Comparison of ENCODE assay signal across 20 mouse cellular contexts in the genomic region with DNA sequence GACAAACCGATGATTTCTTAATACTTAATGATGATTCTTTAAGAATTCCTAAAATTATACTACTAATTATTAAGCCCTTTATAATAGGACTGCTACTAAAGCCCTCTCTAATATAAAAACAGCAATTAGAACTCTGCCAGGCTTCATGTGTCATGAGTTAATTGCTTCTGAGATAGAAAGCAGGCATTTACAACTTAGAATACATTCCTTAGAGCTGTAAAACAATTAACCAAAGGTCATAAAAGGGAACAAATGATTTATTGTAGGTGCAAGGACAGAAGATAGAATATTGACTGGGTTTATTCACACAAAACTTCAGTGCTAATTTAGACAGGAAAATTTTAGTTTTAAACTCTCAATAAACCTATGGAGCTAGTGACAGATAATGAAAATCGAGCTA.
DNase-seq lines count a peak whose midpoint lies in the region; ATAC-seq and TF ChIP-seq lines count a peak whose summit lies in the region.
"Had no signal": no experiment of that assay in that cellular context is flagged by ENCODE, and none has a peak within 500 bp of the region (broad histone marks: within the 10 kb centered on the region; RNA-seq: fewer than 3 reads in every experiment).

No protein-coding gene starts in this region.

- H3K27me3 ChIP-seq in intestine, embryonic 15.5 days (replicated peaks), result no peaks in the 10 kb centered on the region
- peaks cover 20% of the 10 kb centered on the region; the same call in 1 of the 2 replicates for H3K27me3 ChIP-seq in intestine, postnatal 0 days (replicated peaks; ENCODE audit: control insufficient read depth, insufficient read depth, low read length)
- H3K27me3 ChIP-seq: embryonic facial prominence, embryonic 13.5 days; embryonic facial prominence, embryonic 15.5 days; forebrain, embryonic 13.5 days; forebrain, embryonic 15.5 days had no signal

- no peaks in the 10 kb centered on the region for H3K4me1 ChIP-seq in intestine, embryonic 15.5 days (replicated peaks)
- no peaks in the 10 kb centered on the region for H3K4me1 ChIP-seq in intestine, postnatal 0 days (replicated peaks; ENCODE audit: control insufficient read depth, insufficient read depth, low read length)
- H3K4me1 ChIP-seq: embryonic facial prominence, embryonic 13.5 days; embryonic facial prominence, embryonic 15.5 days; forebrain, embryonic 13.5 days; forebrain, embryonic 15.5 days had no signal

- no peaks in the 10 kb centered on the region for H3K36me3 ChIP-seq in intestine, embryonic 15.5 days
- H3K36me3 ChIP-seq in intestine, postnatal 0 days (ENCODE audit: control insufficient read depth, insufficient read depth), result no peaks in the 10 kb centered on the region
- H3K36me3 ChIP-seq: embryonic facial prominence, embryonic 13.5 days; embryonic facial prominence, embryonic 15.5 days; forebrain, embryonic 15.5 days had no signal

- H3K27ac ChIP-seq in intestine, embryonic 15.5 days, result no peak overlapping the region
- no peak overlapping the region for H3K27ac ChIP-seq in intestine, postnatal 0 days (ENCODE audit: low read depth, low read length)
- H3K27ac ChIP-seq: embryonic facial prominence, embryonic 13.5 days; embryonic facial prominence, embryonic 15.5 days; forebrain, embryonic 13.5 days; forebrain, embryonic 15.5 days had no signal

- WGBS in intestine, embryonic 15.5 days, result 28% methylated on average over 2 of the region's 2 CpGs
- WGBS in intestine, postnatal 0 days, result 19% methylated on average over 2 of the region's 2 CpGs

- DNase-seq in urinary bladder, postnatal 4 days (ENCODE audit: low spot score in 2 of 2), result no peak
- DNase-seq in layer of hippocampus, adult 8-10 months (ENCODE audit: low spot score in 2 of 2), result no peak
- DNase-seq: adrenal gland, adult 2 months; adrenal gland, postnatal 10 days; adrenal gland, postnatal 25 days; cerebellum, adult 11 months; cerebellum, adult 18-20 months; cerebellum, adult 8-10 months; cerebellum, adult 9-11 months; cerebellum, postnatal 14 days; cerebellum, postnatal 36 days; embryo, embryonic 11 days; forebrain, postnatal 0 days had no signal

- peak; percentile 81 for ATAC-seq in intestine, embryonic 15.5 days
- ATAC-seq in intestine, postnatal 0 days, result peak; percentile 65; the same call in 1 of the 2 replicates
- ATAC-seq in erythroblast, adult 5-6 weeks (replicated peaks; ENCODE audit: low FRiP score, poor library complexity, severe bottlenecking), result no peak
- ATAC-seq: forebrain, embryonic 13.5 days; forebrain, embryonic 15.5 days; forebrain, postnatal 0 days had no signal

- H3K9me3 ChIP-seq in intestine, embryonic 15.5 days, result no peaks in the 10 kb centered on the region
- no peaks in the 10 kb centered on the region for H3K9me3 ChIP-seq in intestine, postnatal 0 days (ENCODE audit: control insufficient read depth)
- H3K9me3 ChIP-seq: embryonic facial prominence, embryonic 13.5 days; embryonic facial prominence, embryonic 15.5 days; forebrain, embryonic 13.5 days; forebrain, embryonic 15.5 days had no signal

- no peak for TF ChIP-seq CTCF in intestine, postnatal 0 days (IDR thresholded peaks at IDR 0.05; ENCODE audit: low read depth)

- H3K9ac ChIP-seq in intestine, embryonic 15.5 days, result no peak overlapping the region
- no peak overlapping the region for H3K9ac ChIP-seq in intestine, postnatal 0 days (ENCODE audit: low read depth, low read length)
- H3K9ac ChIP-seq: embryonic facial prominence, embryonic 13.5 days; embryonic facial prominence, embryonic 15.5 days; forebrain, embryonic 13.5 days; forebrain, embryonic 15.5 days; forebrain, postnatal 0 days had no signal

- no peak overlapping the region for H3K4me2 ChIP-seq in intestine, embryonic 15.5 days (replicated peaks)
- H3K4me2 ChIP-seq in intestine, postnatal 0 days (replicated peaks; ENCODE audit: low read depth), result no peak overlapping the region
- H3K4me2 ChIP-seq: embryonic facial prominence, embryonic 13.5 days; embryonic facial prominence, embryonic 15.5 days; forebrain, embryonic 13.5 days; forebrain, embryonic 15.5 days had no signal

- H3K4me3 ChIP-seq in intestine, embryonic 15.5 days (replicated peaks), result no peak overlapping the region
- no peak overlapping the region for H3K4me3 ChIP-seq in intestine, postnatal 0 days (ENCODE audit: low read depth, low read length)
- H3K4me3 ChIP-seq: embryonic facial prominence, embryonic 13.5 days; embryonic facial prominence, embryonic 15.5 days; forebrain, embryonic 13.5 days; forebrain, embryonic 15.5 days had no signal
